Comparison of ENCODE assay signal across 14 mouse cellular contexts in the genomic region with DNA sequence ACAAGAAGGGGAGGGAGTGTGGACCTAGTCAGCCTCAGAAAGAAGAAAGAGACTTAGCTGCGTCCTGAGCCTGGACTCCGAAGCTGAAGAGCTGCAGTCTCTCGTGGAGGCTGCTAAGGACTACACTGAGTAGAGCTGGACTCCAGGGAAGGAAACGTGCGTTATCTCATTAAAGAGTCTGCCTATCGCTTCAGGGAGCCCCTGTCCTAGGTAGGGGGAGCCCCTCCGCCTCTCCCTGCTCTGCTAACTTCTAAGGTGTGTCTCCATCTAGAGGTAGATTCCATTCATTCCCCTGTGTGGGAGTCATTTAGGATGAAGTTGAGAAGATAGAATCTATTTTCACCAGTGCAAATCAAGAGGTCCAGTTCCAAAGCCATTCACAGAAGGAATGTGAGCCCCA. TPM values are rescaled to one million over a fixed set of nuclear protein-coding genes. Genes with fewer than 3 reads are reported as not detected.
A peak's percentile ranks its signal among the peaks of the same experiment; 100 is the strongest.
DNase-seq lines count a peak whose midpoint lies in the region; ATAC-seq and TF ChIP-seq lines count a peak whose summit lies in the region.
"Had no signal": no experiment of that assay in that cellular context is flagged by ENCODE, and none has a peak within 500 bp of the region (broad histone marks: within the 10 kb centered on the region; RNA-seq: fewer than 3 reads in every experiment).

No protein-coding gene starts in this region.

- no peak overlapping the region for H3K27ac ChIP-seq in hindbrain, embryonic 15.5 days (replicated peaks)
- H3K27ac ChIP-seq in hindbrain, embryonic 11.5 days (ENCODE audit: low read depth, low read length) = no peak overlapping the region
- H3K27ac ChIP-seq in kidney, embryonic 15.5 days = peak overlapping the region; percentile 70
- H3K27ac ChIP-seq in stomach, postnatal 0 days (replicated peaks) = no peak overlapping the region
- H3K27ac ChIP-seq: forebrain, embryonic 12.5 days; gastrocnemius, adult 2 months; limb, embryonic 12.5 days had no signal

- no peak overlapping the region for H3K4me2 ChIP-seq in hindbrain, embryonic 15.5 days
- H3K4me2 ChIP-seq in hindbrain, embryonic 11.5 days (replicated peaks; ENCODE audit: low read depth, low read length) = no peak overlapping the region
- H3K4me2 ChIP-seq in kidney, embryonic 15.5 days = 0 out of 2 replicates have a peak overlapping the region, but pooled peaks have one; percentile 8
- no peak overlapping the region; the same call in 1 of the 2 replicates for H3K4me2 ChIP-seq in stomach, postnatal 0 days (replicated peaks; ENCODE audit: low read depth)
- H3K4me2 ChIP-seq: forebrain, embryonic 12.5 days; limb, embryonic 12.5 days had no signal

- 0 out of 2 replicates have a peak, but pooled peaks have one; percentile 15 for ATAC-seq in hindbrain, embryonic 15.5 days (ENCODE audit: low FRiP score, low read depth)
- no peak for ATAC-seq in hindbrain, embryonic 11.5 days (ENCODE audit: low FRiP score)
- ATAC-seq in kidney, embryonic 15.5 days (replicated peaks; ENCODE audit: low FRiP score) = peak; percentile 65
- ATAC-seq in stomach, postnatal 0 days (ENCODE audit: low FRiP score, low TSS enrichment) = no peak
- ATAC-seq in monocyte, adult 5-6 weeks (replicated peaks; ENCODE audit: insufficient number of reproducible peaks, low FRiP score, low TSS enrichment, poor library complexity, severe bottlenecking) = no peak
- ATAC-seq: CD4-positive, CD25-positive, alpha-beta regulatory T cell, adult 4 months had no signal

- no peaks in the 10 kb centered on the region for H3K9me3 ChIP-seq in hindbrain, embryonic 15.5 days
- no peaks in the 10 kb centered on the region for H3K9me3 ChIP-seq in hindbrain, embryonic 11.5 days (ENCODE audit: control insufficient read depth, low read length)
- H3K9me3 ChIP-seq in kidney, embryonic 15.5 days (replicated peaks) = no peaks in the 10 kb centered on the region
- no peaks in the 10 kb centered on the region for H3K9me3 ChIP-seq in stomach, postnatal 0 days (ENCODE audit: control insufficient read depth, low read length)
- H3K9me3 ChIP-seq: forebrain, embryonic 12.5 days; limb, embryonic 12.5 days had no signal

- no peaks in the 10 kb centered on the region for H3K4me1 ChIP-seq in hindbrain, embryonic 15.5 days (replicated peaks)
- no peaks in the 10 kb centered on the region for H3K4me1 ChIP-seq in hindbrain, embryonic 11.5 days (replicated peaks; ENCODE audit: control insufficient read depth, insufficient read depth, low read length)
- H3K4me1 ChIP-seq in kidney, embryonic 15.5 days = 0 out of 2 replicates have a peak, but pooled peaks cover 10% of the 10 kb centered on the region
- no peaks in the 10 kb centered on the region for H3K4me1 ChIP-seq in stomach, postnatal 0 days (replicated peaks; ENCODE audit: control insufficient read depth, insufficient read depth)
- H3K4me1 ChIP-seq: forebrain, embryonic 12.5 days had no signal

- H3K36me3 ChIP-seq in hindbrain, embryonic 15.5 days = no peaks in the 10 kb centered on the region
- no peaks in the 10 kb centered on the region for H3K36me3 ChIP-seq in hindbrain, embryonic 11.5 days (ENCODE audit: control insufficient read depth, insufficient read depth, low read length)
- H3K36me3 ChIP-seq in kidney, embryonic 15.5 days = no peaks in the 10 kb centered on the region
- H3K36me3 ChIP-seq in stomach, postnatal 0 days (ENCODE audit: control insufficient read depth, insufficient read depth, low read length) = no peaks in the 10 kb centered on the region
- H3K36me3 ChIP-seq: forebrain, embryonic 12.5 days; limb, embryonic 12.5 days had no signal

- peak; percentile 43 for TF ChIP-seq CTCF in stomach, postnatal 0 days (IDR thresholded peaks at IDR 0.05; ENCODE audit: low read depth)

- no peak overlapping the region for H3K9ac ChIP-seq in hindbrain, embryonic 15.5 days
- H3K9ac ChIP-seq in hindbrain, embryonic 11.5 days (ENCODE audit: low read depth, low read length) = no peak overlapping the region
- H3K9ac ChIP-seq in kidney, embryonic 15.5 days = no peak overlapping the region
- no peak overlapping the region for H3K9ac ChIP-seq in stomach, postnatal 0 days (ENCODE audit: low read length)
- H3K9ac ChIP-seq: forebrain, embryonic 12.5 days; limb, embryonic 12.5 days had no signal

- no peak for TF ChIP-seq EP300 in stomach, postnatal 0 days (optimal IDR thresholded peaks at IDR 0.05)

- intact Hi-C loops in gastrocnemius, postnatal 14 days (cut with DNase I; ENCODE audit: low total_unique reads) = no loop called here

- DNase-seq in hindbrain, embryonic 11.5 days (ENCODE audit: low spot score) = no peak
- DNase-seq in urinary bladder, postnatal 14 days (ENCODE audit: low spot score) = peak; percentile 32
- DNase-seq in urinary bladder, postnatal 25 days (ENCODE audit: low spot score) = no peak
- no peak for DNase-seq in stomach, postnatal 0 days (ENCODE audit: low spot score)
- DNase-seq in gastrocnemius, postnatal 14 days = no peak
- DNase-seq: gastrocnemius, adult 2 months; heart, postnatal 4 days; layer of hippocampus, adult 9-11 months had no signal

- 63% methylated on average over 7 of the region's 7 CpGs for WGBS in hindbrain, embryonic 15.5 days
- WGBS in hindbrain, embryonic 11.5 days = 61% methylated on average over 7 of the region's 7 CpGs
- 51% methylated on average over 7 of the region's 7 CpGs for WGBS in kidney, embryonic 15.5 days
- WGBS in stomach, postnatal 0 days = 42% methylated on average over 7 of the region's 7 CpGs

- no peaks in the 10 kb centered on the region for H3K27me3 ChIP-seq in hindbrain, embryonic 15.5 days
- H3K27me3 ChIP-seq in hindbrain, embryonic 11.5 days (ENCODE audit: control insufficient read depth, insufficient read depth, low read length) = no peaks in the 10 kb centered on the region
- H3K27me3 ChIP-seq in kidney, embryonic 15.5 days = no peaks in the 10 kb centered on the region
- H3K27me3 ChIP-seq in stomach, postnatal 0 days (ENCODE audit: control insufficient read depth, insufficient read depth, low read length) = no peaks in the 10 kb centered on the region
- H3K27me3 ChIP-seq: forebrain, embryonic 12.5 days; limb, embryonic 12.5 days had no signal

- no peak overlapping the region for H3K4me3 ChIP-seq in hindbrain, embryonic 15.5 days
- H3K4me3 ChIP-seq in hindbrain, embryonic 11.5 days (ENCODE audit: low read depth, low read length) = no peak overlapping the region
- H3K4me3 ChIP-seq in kidney, embryonic 15.5 days (replicated peaks) = no peak overlapping the region
- H3K4me3 ChIP-seq in stomach, postnatal 0 days (ENCODE audit: low read depth, low read length) = no peak overlapping the region
- H3K4me3 ChIP-seq: forebrain, embryonic 12.5 days; gastrocnemius, adult 2 months; limb, embryonic 12.5 days had no signal

RNA-seq across cellular contexts. Expression of a gene that starts 29.2 kb away (rescaled TPM):
- 46.1 and 49.7 TPM in 2 replicates for polyA plus RNA-seq in hindbrain, embryonic 15.5 days (2015; fragmentation: Nextera tagmentation; extraction: Ambion mirVana)
- 92.1 and 105 TPM in 2 replicates for polyA plus RNA-seq in hindbrain, embryonic 11.5 days (2014; fragmentation: Nextera tagmentation; extraction: Ambion mirVana)
- 61.5 and 65.3 TPM in 2 replicates for polyA plus RNA-seq in kidney, embryonic 15.5 days (2015; fragmentation: Nextera tagmentation; extraction: Ambion mirVana)
- 26.0 and 26.9 TPM in 2 replicates for polyA plus RNA-seq in stomach, postnatal 0 days (2015; fragmentation: Nextera tagmentation; extraction: Ambion mirVana)
- 100 to 1,000 TPM; 171 to 173 TPM for total RNA-seq in gastrocnemius, postnatal 14 days (2021)
- 180 to 370 TPM (median 226 TPM) in 3 replicates for total RNA-seq in monocyte, adult 5-6 weeks (2017)

RNA-seq across cellular contexts. Expression of a gene that starts 29.9 kb away (rescaled TPM):
- 5.8 and 8.4 TPM in 2 replicates for polyA plus RNA-seq in hindbrain, embryonic 15.5 days (2015; fragmentation: Nextera tagmentation; extraction: Ambion mirVana)
- 12.0 and 13.0 TPM in 2 replicates for polyA plus RNA-seq in hindbrain, embryonic 11.5 days (2014; fragmentation: Nextera tagmentation; extraction: Ambion mirVana)
- 10.4 and 11.1 TPM in 2 replicates for polyA plus RNA-seq in kidney, embryonic 15.5 days (2015; fragmentation: Nextera tagmentation; extraction: Ambion mirVana)
- 9.8 and 10.2 TPM in 2 replicates for polyA plus RNA-seq in stomach, postnatal 0 days (2015; fragmentation: Nextera tagmentation; extraction: Ambion mirVana)
- 1 to 10 TPM; 1.5 to 1.8 TPM for total RNA-seq in gastrocnemius, postnatal 14 days (2021)
- 1.5 TPM in 1 of 3 replicates, not detected in the others for total RNA-seq in monocyte, adult 5-6 weeks (2017)

Comparison
In these comparisons a context has a peak if more than half of its experiments do, and no peak if none do; other contexts are left out.
1. ATAC-seq: peak in hindbrain, embryonic 15.5 days (single experiment) and kidney, embryonic 15.5 days (single experiment); none in hindbrain, embryonic 11.5 days (single experiment), stomach, postnatal 0 days (single experiment) and monocyte, adult 5-6 weeks (single experiment).